Mouse (Mus musculus): Measurements from ENCODE around the gene Apobec1. TPM values are rescaled to one million over a fixed set of nuclear protein-coding genes. Genes with fewer than 3 reads are reported as not detected.

Gene Apobec1
- polyA plus RNA-seq, 1 experiment = 10.5 TPM

DNA sequence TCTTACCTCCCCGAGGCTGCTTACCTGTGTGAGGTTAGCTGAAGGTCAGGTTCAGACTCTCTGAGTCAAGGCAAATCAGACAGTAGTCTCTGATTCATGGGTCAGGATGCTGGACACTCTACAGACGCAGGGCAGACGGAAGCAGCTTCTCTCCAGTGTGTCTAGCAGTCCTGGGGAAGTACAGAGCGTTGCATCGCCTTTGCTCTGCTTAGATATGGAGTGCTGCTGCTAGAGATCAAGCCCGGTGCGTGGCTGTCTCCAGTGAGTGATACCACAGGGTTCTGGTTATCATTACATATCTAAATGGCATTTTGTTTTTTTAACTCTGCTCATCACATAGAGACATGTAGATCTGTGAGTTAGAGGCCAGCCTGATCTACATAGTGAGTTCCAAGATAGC, 5.6 kb downstream of the Apobec1 start:
- H3K4me3 ChIP-seq = no peak overlapping the region
- no peak for TF ChIP-seq TCF3 (IDR thresholded peaks at IDR 0.05; ENCODE audit: insufficient read length, low read depth)
- no peak for TF ChIP-seq TCF12 (IDR thresholded peaks at IDR 0.05; ENCODE audit: insufficient read depth, poor library complexity, severe bottlenecking)
- no peak for TF ChIP-seq REST (IDR thresholded peaks at IDR 0.05; ENCODE audit: insufficient read depth, insufficient read length)
- no peak for TF ChIP-seq USF1 (IDR thresholded peaks at IDR 0.05; ENCODE audit: low read depth)
- H3K4me2 ChIP-seq (ENCODE audit: low read depth) = no peak overlapping the region
- no peaks in the 10 kb centered on the region for H3K27me3 ChIP-seq (ENCODE audit: control insufficient read depth, insufficient read depth, insufficient read length)
- peaks cover 12% of the 10 kb centered on the region for H3K36me3 ChIP-seq (ENCODE audit: control insufficient read depth, insufficient read depth)
- H3ac ChIP-seq (ENCODE audit: control insufficient read depth, insufficient read length) = no peak overlapping the region
- H3K79me2 ChIP-seq (ENCODE audit: control insufficient read depth, insufficient read depth) = no peaks in the 10 kb centered on the region

GRCm38 (mm10) chr6:122595637-122596036, 6.6 kb downstream of the Apobec1 start:
- H3K27me3 ChIP-seq (ENCODE audit: control insufficient read depth, insufficient read depth, insufficient read length) = no peaks in the 10 kb centered on the region
- no peaks in the 10 kb centered on the region for H3K79me2 ChIP-seq (ENCODE audit: control insufficient read depth, insufficient read depth)
- H3K36me3 ChIP-seq (ENCODE audit: control insufficient read depth, insufficient read depth) = peaks cover 12% of the 10 kb centered on the region
- H3ac ChIP-seq (ENCODE audit: control insufficient read depth, insufficient read length) = no peak overlapping the region
- TF ChIP-seq MAX (IDR thresholded peaks at IDR 0.05; ENCODE audit: low read depth) (no peak), E2F4 (IDR thresholded peaks at IDR 0.05; ENCODE audit: insufficient read depth) (no peak), POLR2A (IDR thresholded peaks at IDR 0.05; ENCODE audit: insufficient read length, low read depth) (no peak), CEBPB (IDR thresholded peaks at IDR 0.05; ENCODE audit: insufficient read depth, poor library complexity, severe bottlenecking) (no peak), TCF12 (IDR thresholded peaks at IDR 0.05; ENCODE audit: insufficient read depth, poor library complexity, severe bottlenecking) (no peak), TCF3 (IDR thresholded peaks at IDR 0.05; ENCODE audit: insufficient read length, low read depth) (no peak), POLR2AphosphoS2 (IDR thresholded peaks at IDR 0.05; ENCODE audit: insufficient read length, low read depth) (no peak), USF1 (IDR thresholded peaks at IDR 0.05; ENCODE audit: low read depth) (no peak), MYOD1 (IDR thresholded peaks at IDR 0.05; ENCODE audit: control insufficient read depth in 1 of 3, insufficient read length in 2 of 3, low read depth in 2 of 3) (no peak), REST (IDR thresholded peaks at IDR 0.05; ENCODE audit: insufficient read depth, insufficient read length) (no peak), SRF (IDR thresholded peaks at IDR 0.05; ENCODE audit: control insufficient read depth, insufficient read length, low read depth) (no peak), MYOG (IDR thresholded peaks at IDR 0.05; ENCODE audit: control insufficient read depth in 1 of 3, insufficient read depth in 1 of 3, insufficient read length in 2 of 3, low read depth in 2 of 3) (no peak)
- no peak overlapping the region for H3K4me3 ChIP-seq
- no peak overlapping the region for H3K4me2 ChIP-seq (ENCODE audit: low read depth)

DNA sequence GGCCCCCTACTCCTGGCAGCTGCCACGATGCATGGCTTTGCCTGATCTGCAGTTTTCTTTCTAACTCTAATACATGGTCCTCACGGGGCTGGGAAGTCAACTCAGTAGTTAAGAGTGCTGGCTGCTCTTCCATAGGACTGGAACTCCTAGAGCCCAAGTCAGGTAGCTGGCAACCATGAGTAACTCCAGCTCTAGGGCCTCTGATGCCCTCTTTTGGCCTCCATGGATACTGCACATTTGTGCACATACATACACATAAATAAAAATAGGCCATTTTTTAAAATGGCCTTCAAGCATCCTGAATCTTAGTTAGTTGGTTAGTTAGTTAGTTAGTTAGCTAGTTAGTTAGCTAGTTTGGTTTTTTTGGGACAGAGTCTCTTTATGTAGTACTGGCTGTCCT, 9.3 kb downstream of the Apobec1 start:
- Histone ChIP-seq H3K27me3 (ENCODE audit: control insufficient read depth, insufficient read depth, insufficient read length) (no peaks in the 10 kb centered on the region), H3ac (ENCODE audit: control insufficient read depth, insufficient read length) (no peak overlapping the region), H3K4me2 (ENCODE audit: low read depth) (no peak overlapping the region), H3K4me3 (no peak overlapping the region), H3K36me3 (ENCODE audit: control insufficient read depth, insufficient read depth) (peaks cover 5% of the 10 kb centered on the region), H3K79me2 (ENCODE audit: control insufficient read depth, insufficient read depth) (no peaks in the 10 kb centered on the region)
- TF ChIP-seq MAX (IDR thresholded peaks at IDR 0.05; ENCODE audit: low read depth) (no peak), CEBPB (IDR thresholded peaks at IDR 0.05; ENCODE audit: insufficient read depth, poor library complexity, severe bottlenecking) (no peak), POLR2AphosphoS2 (IDR thresholded peaks at IDR 0.05; ENCODE audit: insufficient read length, low read depth) (no peak)

DNA sequence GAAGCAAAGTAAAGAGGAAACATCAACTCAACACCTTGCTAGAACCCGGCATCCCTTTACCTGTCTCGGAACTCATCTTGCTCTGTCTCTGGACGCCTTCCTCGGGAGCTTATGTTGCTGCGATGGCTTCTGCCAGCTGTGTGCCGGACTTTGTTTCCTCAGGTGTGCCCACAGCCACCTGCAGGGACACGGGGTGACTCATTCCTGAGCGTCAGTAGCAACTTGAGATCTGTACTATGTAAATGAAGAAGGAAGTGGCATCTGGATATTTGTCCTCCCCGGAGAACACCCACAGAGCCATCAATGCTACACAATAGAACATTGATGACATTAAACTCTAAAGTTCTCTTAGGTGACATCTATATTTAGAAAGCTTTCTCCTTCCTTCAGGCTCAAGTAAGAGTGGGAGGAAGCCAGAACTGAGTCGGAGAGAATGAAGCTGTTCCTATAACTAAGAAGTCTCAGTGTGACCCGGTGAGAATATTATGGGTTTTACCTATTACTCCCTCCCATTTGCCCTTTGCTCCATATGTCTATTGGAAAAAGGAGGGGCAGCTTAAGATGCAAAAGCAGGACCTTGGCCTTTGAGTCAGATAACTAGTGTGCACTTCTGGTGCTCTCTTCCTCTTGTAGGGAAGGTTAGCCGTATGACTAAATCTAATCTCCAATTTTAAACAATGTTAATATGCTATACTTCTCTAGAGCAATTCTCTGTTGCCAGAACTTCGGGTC, 11.1 kb downstream of the Apobec1 start:
- TF ChIP-seq MYOG (IDR thresholded peaks at IDR 0.05; ENCODE audit: control insufficient read depth in 1 of 3, insufficient read depth in 1 of 3, insufficient read length in 2 of 3, low read depth in 2 of 3) = no peak
- TF ChIP-seq USF1 (IDR thresholded peaks at IDR 0.05; ENCODE audit: low read depth) = no peak
- TF ChIP-seq MAX (IDR thresholded peaks at IDR 0.05; ENCODE audit: low read depth) = no peak
- TF ChIP-seq SRF (IDR thresholded peaks at IDR 0.05; ENCODE audit: control insufficient read depth, insufficient read length, low read depth) = no peak
- TF ChIP-seq CEBPB (IDR thresholded peaks at IDR 0.05; ENCODE audit: insufficient read depth, poor library complexity, severe bottlenecking) = no peak
- no peak for TF ChIP-seq REST (IDR thresholded peaks at IDR 0.05; ENCODE audit: insufficient read depth, insufficient read length)
- TF ChIP-seq POLR2A (IDR thresholded peaks at IDR 0.05; ENCODE audit: insufficient read length, low read depth) = no peak
- no peak for TF ChIP-seq TCF3 (IDR thresholded peaks at IDR 0.05; ENCODE audit: insufficient read length, low read depth)
- TF ChIP-seq TCF12 (IDR thresholded peaks at IDR 0.05; ENCODE audit: insufficient read depth, poor library complexity, severe bottlenecking) = no peak
- no peak for TF ChIP-seq E2F4 (IDR thresholded peaks at IDR 0.05; ENCODE audit: insufficient read depth)
- no peak for TF ChIP-seq MYOD1 (IDR thresholded peaks at IDR 0.05; ENCODE audit: control insufficient read depth in 1 of 3, insufficient read length in 2 of 3, low read depth in 2 of 3)
- no peak for TF ChIP-seq POLR2AphosphoS2 (IDR thresholded peaks at IDR 0.05; ENCODE audit: insufficient read length, low read depth)
- no peaks in the 10 kb centered on the region for H3K27me3 ChIP-seq (ENCODE audit: control insufficient read depth, insufficient read depth, insufficient read length)
- no peak overlapping the region for H3K4me3 ChIP-seq
- peaks cover 5% of the 10 kb centered on the region for H3K36me3 ChIP-seq (ENCODE audit: control insufficient read depth, insufficient read depth)
- H3ac ChIP-seq (ENCODE audit: control insufficient read depth, insufficient read length) = no peak overlapping the region
- H3K4me2 ChIP-seq (ENCODE audit: low read depth) = no peak overlapping the region
- no peaks in the 10 kb centered on the region for H3K79me2 ChIP-seq (ENCODE audit: control insufficient read depth, insufficient read depth)

GRCm38 (mm10) chr6:122579086-122579485, 23.2 kb downstream of the Apobec1 start:
- Histone ChIP-seq H3K27me3 (ENCODE audit: control insufficient read depth, insufficient read depth, insufficient read length) (no peaks in the 10 kb centered on the region), H3K4me2 (ENCODE audit: low read depth) (no peak overlapping the region), H3K79me2 (ENCODE audit: control insufficient read depth, insufficient read depth) (no peaks in the 10 kb centered on the region), H3ac (ENCODE audit: control insufficient read depth, insufficient read length) (no peak overlapping the region), H3K36me3 (ENCODE audit: control insufficient read depth, insufficient read depth) (no peaks in the 10 kb centered on the region), H3K4me3 (no peak overlapping the region)
- TF ChIP-seq USF1 (IDR thresholded peaks at IDR 0.05; ENCODE audit: low read depth) (no peak), SRF (IDR thresholded peaks at IDR 0.05; ENCODE audit: control insufficient read depth, insufficient read length, low read depth) (no peak), MYOD1 (IDR thresholded peaks at IDR 0.05; ENCODE audit: control insufficient read depth in 1 of 3, insufficient read length in 2 of 3, low read depth in 2 of 3) (no peak), POLR2A (IDR thresholded peaks at IDR 0.05; ENCODE audit: insufficient read length, low read depth) (no peak), MYOG (IDR thresholded peaks at IDR 0.05; ENCODE audit: control insufficient read depth in 1 of 3, insufficient read depth in 1 of 3, insufficient read length in 2 of 3, low read depth in 2 of 3) (no peak), MAX (IDR thresholded peaks at IDR 0.05; ENCODE audit: low read depth) (no peak), TCF3 (IDR thresholded peaks at IDR 0.05; ENCODE audit: insufficient read length, low read depth) (no peak), POLR2AphosphoS2 (IDR thresholded peaks at IDR 0.05; ENCODE audit: insufficient read length, low read depth) (no peak), REST (IDR thresholded peaks at IDR 0.05; ENCODE audit: insufficient read depth, insufficient read length) (no peak), TCF12 (IDR thresholded peaks at IDR 0.05; ENCODE audit: insufficient read depth, poor library complexity, severe bottlenecking) (no peak), E2F4 (IDR thresholded peaks at IDR 0.05; ENCODE audit: insufficient read depth) (no peak), CEBPB (IDR thresholded peaks at IDR 0.05; ENCODE audit: insufficient read depth, poor library complexity, severe bottlenecking) (no peak)

All from myocyte (in vitro differentiated cells).